Mouse (Mus musculus) E14TG2a.4 (cell line): Measurements from ENCODE around the gene Abtb2.

Experiments
- CTCF ChIP-seq: conservative IDR thresholded peaks from 2 replicates; pipeline ENCODE4 v1.5.1; 2014; ENCODE audit warnings: low read length
- NANOG ChIP-seq: IDR thresholded peaks from 2 replicates; pipeline ENCODE4 v1.6.1; 2014; ENCODE audit warnings: borderline replicate concordance, low read length, mixed read lengths

DNA sequence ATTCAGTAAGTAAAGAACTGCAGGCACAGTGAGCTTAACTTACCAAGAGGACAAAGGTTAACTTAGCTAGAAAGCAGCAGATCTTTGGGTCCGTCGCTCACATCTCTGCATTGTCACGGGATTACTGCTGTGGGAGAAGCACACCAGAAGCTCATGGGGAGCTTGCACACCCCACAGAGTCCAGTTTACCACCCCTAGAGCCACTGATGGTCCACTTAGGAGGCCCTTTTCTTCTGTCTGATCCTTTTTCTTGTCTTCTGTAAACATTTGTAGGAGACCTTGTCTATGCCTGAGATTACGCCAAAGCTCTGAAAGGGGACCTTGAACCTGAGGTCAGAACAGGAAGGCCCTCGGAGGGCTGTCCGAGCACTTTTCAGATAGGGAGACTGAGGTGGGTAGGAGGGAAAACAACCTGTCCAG, 28.5 kb downstream of the Abtb2 start:
- TF ChIP-seq CTCF (no peak), NANOG (no peak)
